Mouse (Mus musculus) lung, postnatal 0 days (tissue): ENCODE data around the gene Tnp2.
"Not testable (repeated sequence)": the region's sequence is repeated elsewhere in the genome, so short reads cannot be mapped to it uniquely, and the experiment has no call there.

ENCODE experiments used
- CTCF ChIP-seq: IDR thresholded peaks from 2 replicates; pipeline ENCODE4 v1.5.1; 2016; ENCODE audit warnings: antibody characterized with exemption, mild to moderate bottlenecking
- EP300 ChIP-seq: IDR thresholded peaks from 2 replicates; pipeline ENCODE4 v1.6.1; 2016; ENCODE audit warnings: antibody characterized with exemption, mild to moderate bottlenecking, control low read depth

DNA sequence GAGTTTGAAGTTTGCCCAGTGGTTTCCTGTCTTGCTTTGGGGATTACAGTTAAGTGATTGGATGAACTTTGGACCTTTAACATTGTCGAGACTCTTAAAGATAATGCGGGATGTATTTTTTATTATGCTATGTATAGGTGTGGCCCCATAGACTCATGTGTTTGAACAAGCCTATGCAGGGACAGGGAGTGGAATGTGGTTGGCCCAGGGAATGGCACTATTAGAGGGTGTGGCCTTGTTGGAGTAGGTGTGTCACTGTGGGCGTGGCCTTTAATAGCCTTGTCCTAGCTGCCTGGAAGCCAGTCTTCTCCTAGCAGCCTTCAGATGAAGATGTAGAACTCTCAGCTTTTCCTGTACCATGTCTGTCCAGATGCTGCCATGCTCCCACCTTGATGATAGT, 14.0 kb upstream of the Tnp2 start:
- TF ChIP-seq CTCF, EP300: not testable (repeated sequence)
